Mouse (Mus musculus) megakaryocyte, embryonic 14.5 days (primary cell): ENCODE measurements around the gene Vmn2r89.

ENCODE experiments used
- FLI1 ChIP-seq: IDR thresholded peaks from 2 replicates; pipeline ENCODE4 v1.6.1; 2012; ENCODE audit warnings: low read length, inconsistent platforms, mixed read lengths
- GATA1 ChIP-seq: IDR thresholded peaks from 3 replicates; pipeline ENCODE4 v1.6.1; 2012; ENCODE audit warnings: mixed read lengths, low read length, inconsistent platforms, borderline replicate concordance

GRCm38 (mm10) chr14:51497958-51498357 lies 46.3 kb downstream of the Vmn2r89 start:
- TF ChIP-seq GATA1 (no peak), FLI1 (no peak)
